Mouse (Mus musculus): ENCODE results near the gene Gm3115.
"Not testable (repeated sequence)": the region's sequence is repeated elsewhere in the genome, so short reads cannot be mapped to it uniquely, and the experiment has no call there.

The Gm3115 gene

DNA sequence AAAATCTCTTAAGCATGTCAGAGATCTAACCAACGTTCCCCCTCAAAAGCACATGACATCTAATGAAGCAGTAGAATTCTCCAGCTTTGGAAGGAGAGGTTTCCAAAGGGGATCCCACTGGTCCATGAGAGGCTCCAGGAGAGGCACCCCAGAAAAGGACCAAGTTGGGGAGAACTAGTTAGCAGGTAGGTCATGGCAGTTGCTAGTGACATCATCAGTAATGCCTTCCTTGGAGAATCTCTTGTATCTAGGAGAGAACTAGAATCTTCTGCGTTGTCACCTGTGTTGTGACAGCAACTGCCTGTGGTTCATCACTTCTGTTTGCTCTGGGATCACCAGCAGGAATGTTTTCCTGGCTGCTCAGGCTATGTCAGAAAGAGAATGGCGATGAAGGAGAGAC, at the start of gene Gm3115:
Gene Gm3115, plus strand, starts transcription at position 301 of the 400 bp plus-strand sequence.
- not testable (repeated sequence) for DNase-seq (ENCODE audit: low read depth)

DNA sequence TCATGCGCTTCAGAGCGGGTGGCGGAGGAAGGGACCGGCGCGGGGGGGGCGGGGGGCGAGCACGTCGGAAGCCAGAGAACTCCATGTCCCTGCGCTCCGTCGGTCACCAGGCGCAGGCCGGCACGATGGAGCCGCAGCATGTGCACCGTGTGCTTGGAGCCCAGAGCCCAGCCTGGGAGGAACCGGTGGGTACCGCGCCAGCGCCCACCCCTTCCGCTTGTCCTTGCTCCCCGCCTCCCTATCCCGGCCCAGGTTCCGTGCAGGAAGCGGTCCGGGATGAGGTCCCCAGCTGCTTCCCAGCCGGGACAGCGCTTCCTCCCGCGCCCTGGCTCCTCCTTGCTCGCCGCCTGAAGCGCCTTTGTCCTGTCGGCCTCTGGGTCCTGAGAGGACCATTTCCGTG, 26.5 kb downstream of the Gm3115 start, which contains the start of gene Gm8108:
Gene Gm8108, plus strand, starts transcription at position 101 of the 400 bp plus-strand sequence.
- not testable (repeated sequence) for DNase-seq (ENCODE audit: low read depth)

DNA sequence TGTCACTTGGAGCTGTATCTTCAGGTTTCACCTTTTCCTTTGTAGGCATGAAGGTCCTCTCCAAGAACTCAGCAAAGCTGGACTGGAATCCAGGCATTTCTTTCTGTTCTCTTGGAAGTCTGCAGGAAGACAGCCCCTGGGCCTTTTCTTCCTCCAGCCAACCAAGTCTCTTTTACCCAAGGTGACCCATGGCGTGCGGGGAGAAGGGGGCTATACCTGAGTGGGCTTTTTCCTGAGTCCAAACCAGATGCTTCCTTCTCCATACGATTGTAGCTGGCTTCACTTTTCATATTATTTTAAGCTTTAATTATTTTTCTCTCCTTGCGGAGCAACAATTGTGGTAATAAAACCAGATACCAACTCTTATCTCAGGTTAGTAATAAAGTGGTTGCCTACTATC, 57.7 kb downstream of the Gm3115 start:
- not testable (repeated sequence) for DNase-seq (ENCODE audit: low read depth)
